Mouse (Mus musculus) bone marrow macrophage, adult 2 months (primary cell): ENCODE results near the gene Flvcr2.

ENCODE experiments used
- CTCF ChIP-seq: IDR thresholded peaks from 2 replicates; pipeline ENCODE4 v1.5.1; 2012; ENCODE audit warnings: low read depth, mild to moderate bottlenecking, low read length, moderate library complexity
- POLR2A ChIP-seq: IDR thresholded peaks from 2 replicates; pipeline ENCODE4 v1.6.1; 2012; ENCODE audit warnings: mild to moderate bottlenecking, low read depth, low read length, borderline replicate concordance

DNA sequence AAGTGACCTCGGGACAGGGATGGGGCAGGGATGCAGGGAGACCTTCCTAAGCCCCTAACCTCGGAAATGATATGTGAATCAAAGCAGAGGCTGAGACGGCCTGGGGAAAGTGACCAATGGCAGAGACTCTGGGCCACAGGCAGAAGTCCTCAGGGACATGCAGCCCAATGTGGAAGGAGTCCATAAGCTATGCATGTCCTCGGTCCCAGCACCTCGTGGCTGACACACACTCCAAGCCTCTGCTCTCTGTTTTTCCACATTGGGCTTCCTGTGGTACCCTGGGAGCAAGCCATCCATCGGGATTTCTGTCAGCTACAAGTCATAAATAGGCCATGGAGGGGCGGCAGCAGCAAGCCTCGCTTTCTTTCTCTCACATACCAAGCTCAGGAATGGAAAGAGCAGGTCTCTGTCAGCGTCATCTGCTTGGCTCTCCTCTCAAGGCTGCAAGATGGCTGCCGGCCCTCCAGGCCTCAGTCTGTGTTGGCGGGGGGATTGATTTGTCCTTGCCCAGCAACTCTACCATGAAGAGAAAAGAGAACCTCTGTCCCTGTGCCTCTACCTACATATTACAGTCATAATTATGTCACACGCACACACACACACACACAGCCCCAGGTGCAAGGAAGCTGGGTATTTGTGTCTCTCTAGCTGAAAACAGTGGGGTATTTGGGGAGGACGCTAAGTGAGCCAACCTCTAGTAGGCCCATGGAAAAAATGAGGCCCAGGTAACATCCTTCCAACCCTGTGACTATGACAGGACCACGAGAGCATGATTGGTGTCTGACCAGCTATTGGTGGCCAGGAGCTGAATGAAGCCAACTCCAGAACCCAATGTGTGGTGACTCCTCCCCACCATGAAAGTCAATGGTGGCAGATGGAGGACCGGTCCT lies 43.9 kb upstream of the Flvcr2 start:
- no peak for TF ChIP-seq POLR2A
- TF ChIP-seq CTCF: no peak
